Mouse (Mus musculus) spleen, postnatal 36 days (tissue): Measurements from ENCODE around the gene Pum2.
A peak's percentile ranks its signal among the peaks of the same experiment; 100 is the strongest.
"Not testable (repeated sequence)": the region's sequence is repeated elsewhere in the genome, so short reads cannot be mapped to it uniquely, and the experiment has no call there.

Experiments used
- DNase-seq, 2 experiments: peaks; one replicate each; pipeline ENCODE4 v3.0.0; 2022; ENCODE audit warnings: low spot score in 2 of 2, mixed read lengths in 1 of 2

The Pum2 gene

DNA sequence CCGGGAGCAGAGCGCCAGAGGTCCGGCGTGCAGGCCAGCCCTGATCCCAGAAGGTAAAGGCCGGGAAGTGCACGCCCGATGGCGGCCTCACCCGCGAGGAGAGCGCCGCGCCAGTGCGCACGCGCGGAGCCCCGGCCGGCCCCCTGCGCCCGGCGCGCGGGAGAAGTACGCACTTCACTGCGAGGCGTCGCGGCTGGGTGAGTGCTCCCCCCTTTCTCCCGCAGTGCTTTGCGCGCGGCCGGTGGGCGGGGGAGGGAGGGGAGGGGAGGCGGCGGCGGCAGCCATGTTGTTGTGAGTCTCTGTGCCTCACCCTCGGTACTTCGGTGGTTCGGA lies at the start of gene Pum2:
Gene Pum2, plus strand, starts transcription at position 161 of the 333 bp plus-strand sequence.
- DNase-seq, result peak; percentile 92 to 93

DNA sequence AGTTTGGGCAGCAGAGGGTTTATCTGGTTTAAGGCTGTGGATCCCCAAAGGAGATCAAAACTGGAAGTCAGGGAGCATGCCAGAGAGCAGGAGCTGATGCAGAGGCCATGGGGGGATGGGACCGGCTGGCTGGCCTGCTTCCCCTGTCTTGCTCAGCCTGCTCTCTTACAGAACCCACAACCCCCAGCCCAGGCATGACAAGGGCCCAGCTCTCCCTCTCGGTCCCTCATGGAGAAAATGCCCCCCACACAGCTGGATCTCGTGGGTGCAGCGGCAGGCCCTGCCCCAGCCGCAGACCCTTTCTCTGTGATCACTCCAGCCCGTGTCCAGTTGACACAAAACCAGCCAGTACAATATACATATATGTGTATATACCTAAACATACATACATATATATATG lies 44.4 kb upstream of the Pum2 start:
- DNase-seq, result no peak

DNA sequence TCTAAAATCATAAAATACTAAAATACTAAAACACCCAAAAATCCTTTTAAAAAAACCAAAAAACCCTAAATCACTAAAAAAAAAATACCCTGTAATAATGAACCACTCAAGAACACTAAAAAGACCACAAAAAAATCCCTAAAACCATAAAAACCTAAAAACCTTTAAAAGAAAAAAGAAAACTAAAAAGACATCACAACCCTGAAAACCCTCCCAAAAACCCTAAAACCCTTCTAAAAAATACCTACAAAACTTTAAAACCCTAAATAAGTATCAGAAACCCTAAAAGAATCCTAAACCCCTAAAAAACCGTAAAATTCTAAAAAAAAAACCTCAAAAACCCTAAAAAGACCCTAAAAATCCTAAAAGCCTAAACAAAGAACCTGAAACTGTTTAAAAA lies 42.2 kb upstream of the Pum2 start:
- DNase-seq, result no peak

GRCm38 (mm10) chr12:8632737-8633365 lies 41.1 kb upstream of the Pum2 start:
- DNase-seq, result no peak

GRCm38 (mm10) chr12:8634306-8634705 lies 39.6 kb upstream of the Pum2 start:
- no peak for DNase-seq

GRCm38 (mm10) chr12:8635546-8635945 lies 38.4 kb upstream of the Pum2 start:
- DNase-seq, result no peak

DNA sequence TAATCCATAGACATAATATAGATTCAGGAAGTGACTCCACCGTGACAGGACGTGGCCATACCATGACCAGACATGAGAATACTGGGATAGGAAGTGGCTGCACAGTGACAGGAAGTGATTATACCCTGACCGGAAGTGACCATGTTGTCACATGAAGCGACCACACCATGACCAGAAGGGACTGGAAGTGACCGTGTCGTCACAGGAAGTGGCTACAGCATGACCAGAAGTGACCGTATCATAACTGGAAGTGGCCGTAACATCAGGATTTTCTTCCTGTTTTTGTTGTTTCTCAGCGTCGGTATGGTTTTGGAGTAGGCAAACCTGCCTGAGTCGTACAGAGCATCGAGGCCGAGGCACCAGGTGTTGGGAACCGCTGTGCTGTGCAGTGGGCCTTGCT lies 37.0 kb upstream of the Pum2 start:
- no peak for DNase-seq

GRCm38 (mm10) chr12:8638411-8639087 lies 35.4 kb upstream of the Pum2 start:
- peak; percentile 77 to 83 for DNase-seq

DNA sequence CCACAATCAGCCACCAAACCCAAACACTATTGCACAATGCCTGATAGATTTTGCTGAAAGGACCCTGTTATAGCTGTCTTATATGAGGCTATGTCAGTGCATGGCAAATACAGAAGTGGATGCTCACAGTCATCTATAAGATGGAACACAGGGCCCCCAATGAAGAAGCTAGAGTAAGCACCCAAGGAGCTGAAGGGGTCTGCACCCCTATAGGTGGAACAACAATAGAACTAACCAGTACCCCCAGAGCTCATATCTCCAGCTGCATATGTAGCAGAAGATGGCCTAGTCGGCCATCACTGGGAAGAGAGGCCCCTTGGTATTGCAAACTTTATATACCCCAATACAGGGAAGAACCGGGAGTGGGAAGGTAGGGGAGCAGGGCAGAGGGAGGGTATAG lies 33.7 kb upstream of the Pum2 start:
- not testable (repeated sequence) for DNase-seq

GRCm38 (mm10) chr12:8640711-8641424 lies 33.1 kb upstream of the Pum2 start:
- peak; percentile 95 for DNase-seq

- DNase-seq, result no peak
Measured at GRCm38 (mm10) chr12:8641425-8641735, 32.6 kb upstream of the Pum2 start.

- DNase-seq, result not testable (repeated sequence)
Measured at GRCm38 (mm10) chr12:8648211-8648610, 25.7 kb upstream of the Pum2 start.

DNA sequence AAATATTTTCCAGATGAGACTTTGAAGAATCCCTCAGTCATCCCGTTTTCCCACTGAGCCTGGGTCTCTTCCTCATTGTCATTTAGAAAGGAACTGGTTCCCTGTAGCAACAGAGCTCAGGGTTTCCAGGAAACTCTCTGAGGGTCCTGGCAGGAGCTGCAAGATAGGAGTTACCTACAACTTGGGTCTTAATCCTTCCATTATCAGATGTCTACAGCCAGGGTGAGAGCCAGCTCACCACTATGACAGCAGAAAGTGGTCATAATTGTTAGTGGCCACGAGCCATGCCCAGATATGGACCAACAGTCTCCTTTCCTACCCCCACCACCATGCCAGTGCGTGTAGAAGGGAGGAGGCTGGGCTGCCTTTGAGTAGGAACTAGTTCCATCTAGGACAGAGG lies 23.9 kb upstream of the Pum2 start:
- not testable (repeated sequence) for DNase-seq

- no peak for DNase-seq
Measured at GRCm38 (mm10) chr12:8656596-8656995, 17.3 kb upstream of the Pum2 start.

- DNase-seq, result no peak
Measured at GRCm38 (mm10) chr12:8657116-8657515, 16.8 kb upstream of the Pum2 start.

DNA sequence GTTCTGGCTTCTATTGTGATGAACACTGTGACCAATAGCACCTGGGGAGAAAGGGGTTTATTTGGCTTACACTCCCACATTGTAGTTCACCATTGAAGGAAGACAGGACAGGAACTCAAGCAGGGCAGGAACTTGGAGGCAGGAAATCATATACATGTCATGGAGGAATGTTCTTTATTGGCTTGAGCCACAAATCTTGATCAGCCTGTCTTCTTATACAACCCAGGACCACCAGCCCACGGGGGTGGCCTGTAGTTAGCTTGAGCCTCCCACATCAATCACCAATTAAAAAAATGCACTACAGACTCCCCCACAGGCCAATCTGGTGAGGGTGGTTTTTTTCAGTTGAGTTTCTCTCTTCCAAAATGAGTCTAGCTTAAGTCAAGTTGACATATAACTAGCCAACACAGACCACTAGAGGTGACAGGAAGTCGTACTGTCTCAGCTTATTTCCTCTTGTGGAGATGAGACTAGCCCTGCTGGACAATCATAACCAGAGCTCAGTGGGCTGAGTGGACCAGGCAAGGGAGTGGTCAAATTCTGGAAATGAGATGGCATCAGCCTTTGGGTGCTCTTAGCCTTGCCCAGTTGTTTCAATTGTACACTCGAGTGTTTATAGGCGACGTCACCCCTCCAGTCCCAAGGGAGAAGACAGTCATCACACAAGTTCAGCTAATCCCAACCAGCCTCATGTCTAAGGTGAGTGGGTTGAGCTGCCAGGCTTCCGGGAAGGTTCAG lies 16.1 kb upstream of the Pum2 start:
- DNase-seq, result no peak

GRCm38 (mm10) chr12:8659406-8660279 lies 14.3 kb upstream of the Pum2 start:
- peak; percentile 75 to 77 for DNase-seq

DNA sequence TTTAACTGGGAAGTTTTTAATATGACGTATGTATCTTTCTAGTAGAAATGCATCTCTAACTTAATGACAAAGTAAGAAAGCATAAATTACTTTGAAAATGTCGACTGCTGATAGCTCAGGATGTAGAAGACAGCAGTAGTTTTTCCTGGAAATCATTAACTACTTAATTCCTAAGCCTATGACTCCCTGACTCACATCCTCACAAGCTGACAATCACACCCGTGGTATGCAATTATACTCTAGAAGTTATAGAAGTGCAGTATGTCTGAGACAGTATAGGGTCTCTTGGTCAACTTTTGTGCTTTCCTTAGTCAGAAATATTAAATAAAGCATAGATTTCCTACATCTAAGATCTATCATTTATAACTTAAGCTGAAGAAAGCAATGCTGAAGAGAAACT lies 12.2 kb upstream of the Pum2 start:
- DNase-seq, result no peak

GRCm38 (mm10) chr12:8662175-8662574 lies 11.8 kb upstream of the Pum2 start:
- DNase-seq, result peak in 1 of 2 experiments; percentile 13

- DNase-seq, result no peak
Measured at GRCm38 (mm10) chr12:8662721-8663120, 11.2 kb upstream of the Pum2 start.

DNA sequence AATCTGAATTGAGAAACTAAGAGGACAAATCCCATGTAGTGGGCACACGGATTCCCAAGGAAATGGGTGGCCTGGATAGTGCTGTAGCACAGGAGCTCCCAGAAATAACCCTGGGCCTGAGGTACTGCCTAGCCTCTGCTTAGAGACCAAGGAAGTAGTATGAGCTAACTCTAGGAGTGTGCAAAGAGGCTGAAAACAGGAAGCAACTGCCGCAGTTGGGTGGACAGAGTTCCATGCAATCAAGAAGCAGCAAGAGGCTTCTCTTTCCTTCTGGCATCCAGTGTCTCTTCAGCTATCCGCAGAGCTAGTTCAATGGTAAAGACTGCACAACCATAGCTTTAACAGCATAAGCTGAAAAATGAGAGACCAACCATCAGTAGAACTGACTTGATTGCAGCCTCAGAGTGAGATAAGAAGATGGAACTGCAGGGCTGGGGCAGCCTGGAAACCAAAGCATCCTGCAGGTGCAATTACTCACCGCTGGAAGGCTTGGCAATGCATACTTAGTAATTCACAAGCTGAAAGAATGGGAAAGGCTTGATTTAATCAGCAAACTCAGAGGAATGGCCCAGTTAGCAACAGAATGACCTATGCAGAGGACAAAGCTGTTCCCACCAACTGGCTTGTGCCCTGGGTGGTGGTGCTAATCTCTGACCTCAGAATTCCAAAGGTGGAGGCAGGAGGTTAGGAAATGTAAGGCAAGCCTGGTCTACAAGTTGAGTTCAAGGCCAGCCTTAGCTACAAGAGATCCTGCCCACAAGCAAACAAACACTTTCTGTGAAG lies 6.3 kb upstream of the Pum2 start:
- DNase-seq, result peak; percentile 30 to 40
